Mouse (Mus musculus): ENCODE measurements around the gene Gm266.

GRCm38 (mm10) chr12:111455311-111455846 is 30.2 kb downstream of the Gm266 start:
- TF ChIP-seq TCF3 (IDR thresholded peaks at IDR 0.05; ENCODE audit: insufficient read length, low read depth) (no peak), POLR2A (IDR thresholded peaks at IDR 0.05; ENCODE audit: insufficient read length, low read depth) (peak; percentile 43), E2F4 (IDR thresholded peaks at IDR 0.05; ENCODE audit: insufficient read depth) (no peak), CEBPB (IDR thresholded peaks at IDR 0.05; ENCODE audit: insufficient read depth, poor library complexity, severe bottlenecking) (no peak), MAX (IDR thresholded peaks at IDR 0.05; ENCODE audit: low read depth) (no peak), POLR2AphosphoS2 (IDR thresholded peaks at IDR 0.05; ENCODE audit: insufficient read length, low read depth) (peak; percentile 93)

Data from myocyte (in vitro differentiated cells).